In genomic region chr15:6390657-6391056, GRCm38 (mm10) we compare ENCODE assay signal across 8 mouse cellular contexts. TPM values are rescaled to one million over a fixed set of nuclear protein-coding genes. Genes with fewer than 3 reads are reported as not detected.
A peak's percentile ranks its signal among the peaks of the same experiment; 100 is the strongest.
DNase-seq lines count a peak whose midpoint lies in the region; ATAC-seq and TF ChIP-seq lines count a peak whose summit lies in the region.

No protein-coding gene starts in this region.

- H3K4me2 ChIP-seq in midbrain, postnatal 0 days (ENCODE audit: low read depth, low read length, poor library complexity, severe bottlenecking) = no peak overlapping the region
- no peak overlapping the region for H3K4me2 ChIP-seq in midbrain, embryonic 11.5 days
- peak overlapping the region; percentile 67; the same call in 1 of the 2 replicates for H3K4me2 ChIP-seq in embryonic facial prominence, embryonic 14.5 days (ENCODE audit: low read depth, low read length)
- peak overlapping the region; percentile 5 for H3K4me2 ChIP-seq in myocyte (ENCODE audit: low read depth)

- 40% methylated on average over 2 of the region's 2 CpGs for WGBS in midbrain, postnatal 0 days
- 44% methylated on average over 2 of the region's 2 CpGs for WGBS in midbrain, embryonic 11.5 days
- 54% methylated on average over 2 of the region's 2 CpGs for WGBS in embryonic facial prominence, embryonic 14.5 days

- no peak for TF ChIP-seq CTCF in midbrain, postnatal 0 days (IDR thresholded peaks at IDR 0.05)

- peak; percentile 10 for DNase-seq in midbrain, postnatal 0 days (ENCODE audit: low spot score)
- no peak for DNase-seq in midbrain, embryonic 11.5 days (ENCODE audit: low spot score, missing footprints)
- DNase-seq in embryonic facial prominence, embryonic 14.5 days (ENCODE audit: low spot score) = peak; percentile 53
- no peak for DNase-seq in cerebellum, adult 18-20 months
- DNase-seq in right cerebral cortex, adult 2 months (ENCODE audit: low spot score in 2 of 2) = no peak

- H3K4me3 ChIP-seq in midbrain, postnatal 0 days (ENCODE audit: low read depth, low read length) = no peak overlapping the region
- H3K4me3 ChIP-seq in midbrain, embryonic 11.5 days (ENCODE audit: low read depth, low read length) = no peak overlapping the region
- H3K4me3 ChIP-seq in embryonic facial prominence, embryonic 14.5 days (ENCODE audit: low read depth, low read length) = no peak overlapping the region
- H3K4me3 ChIP-seq in myocyte = no peak overlapping the region

- no peak for ATAC-seq in midbrain, postnatal 0 days (ENCODE audit: low FRiP score)
- no peak for ATAC-seq in midbrain, embryonic 11.5 days (ENCODE audit: low FRiP score)
- no peak for ATAC-seq in embryonic facial prominence, embryonic 14.5 days (ENCODE audit: low read depth)
- peak; percentile 34 to 61; a peak in 2 of 4 replicates for ATAC-seq in hematopoietic stem cell, adult 5-6 weeks (replicated peaks in 1 of 2; ENCODE audit: insufficient read depth in 1 of 2, low FRiP score in 2 of 2, low TSS enrichment in 1 of 2, low read depth in 1 of 2, poor library complexity in 2 of 2, severe bottlenecking in 2 of 2)
- ATAC-seq in megakaryocyte progenitor cell, adult 5-6 weeks (replicated peaks; ENCODE audit: poor library complexity) = no peak

- no peaks in the 10 kb centered on the region for H3K27me3 ChIP-seq in midbrain, postnatal 0 days (ENCODE audit: insufficient read depth, low read length)
- no peaks in the 10 kb centered on the region for H3K27me3 ChIP-seq in midbrain, embryonic 11.5 days (ENCODE audit: control insufficient read depth, insufficient read depth, low read length)
- no peaks in the 10 kb centered on the region for H3K27me3 ChIP-seq in embryonic facial prominence, embryonic 14.5 days (replicated peaks; ENCODE audit: control insufficient read depth, insufficient read depth, low read length)
- H3K27me3 ChIP-seq in myocyte (ENCODE audit: control insufficient read depth, insufficient read depth, insufficient read length) = no peaks in the 10 kb centered on the region

- no peak for TF ChIP-seq POLR2A in myocyte (IDR thresholded peaks at IDR 0.05; ENCODE audit: insufficient read length, low read depth)

- no peak overlapping the region for H3ac ChIP-seq in myocyte (ENCODE audit: control insufficient read depth, insufficient read length)

- 0 out of 2 replicates have a peak, but pooled peaks cover 2% of the 10 kb centered on the region for H3K4me1 ChIP-seq in midbrain, postnatal 0 days (ENCODE audit: insufficient read depth, low read length)
- no peaks in the 10 kb centered on the region for H3K4me1 ChIP-seq in midbrain, embryonic 11.5 days (ENCODE audit: control insufficient read depth, insufficient read depth, low read length)
- H3K4me1 ChIP-seq in embryonic facial prominence, embryonic 14.5 days (ENCODE audit: control insufficient read depth, insufficient read depth, low read length) = 0 out of 2 replicates have a peak, but pooled peaks cover 12% of the 10 kb centered on the region

- no peaks in the 10 kb centered on the region for H3K9me3 ChIP-seq in midbrain, postnatal 0 days (ENCODE audit: low read length)
- H3K9me3 ChIP-seq in midbrain, embryonic 11.5 days (ENCODE audit: control insufficient read depth, low read length) = no peaks in the 10 kb centered on the region
- H3K9me3 ChIP-seq in embryonic facial prominence, embryonic 14.5 days (ENCODE audit: control insufficient read depth, low read length) = no peaks in the 10 kb centered on the region

- peaks cover 29% of the 10 kb centered on the region for H3K79me2 ChIP-seq in myocyte (ENCODE audit: control insufficient read depth, insufficient read depth)

- no peaks in the 10 kb centered on the region for H3K36me3 ChIP-seq in midbrain, postnatal 0 days (ENCODE audit: insufficient read depth, low read length)
- no peaks in the 10 kb centered on the region for H3K36me3 ChIP-seq in midbrain, embryonic 11.5 days (ENCODE audit: control insufficient read depth, insufficient read depth, low read length)
- peaks cover 25% of the 10 kb centered on the region for H3K36me3 ChIP-seq in embryonic facial prominence, embryonic 14.5 days (ENCODE audit: control insufficient read depth, insufficient read depth, low read length)
- H3K36me3 ChIP-seq in myocyte (ENCODE audit: control insufficient read depth, insufficient read depth) = peaks cover 11% of the 10 kb centered on the region

- H3K9ac ChIP-seq in midbrain, postnatal 0 days (replicated peaks; ENCODE audit: low read length, poor library complexity, severe bottlenecking) = no peak overlapping the region
- H3K9ac ChIP-seq in midbrain, embryonic 11.5 days (ENCODE audit: low read length) = no peak overlapping the region
- H3K9ac ChIP-seq in embryonic facial prominence, embryonic 14.5 days (ENCODE audit: low read depth, low read length) = no peak overlapping the region

- no peak overlapping the region for H3K27ac ChIP-seq in midbrain, postnatal 0 days (ENCODE audit: low read depth, low read length)
- H3K27ac ChIP-seq in midbrain, embryonic 11.5 days (ENCODE audit: low read depth, low read length) = no peak overlapping the region
- H3K27ac ChIP-seq in embryonic facial prominence, embryonic 14.5 days (replicated peaks; ENCODE audit: low read depth, low read length) = no peak overlapping the region

TF ChIP-seq in myocyte, 11 proteins besides CTCF, POLR2A, EP300 and RAD21:
- TF ChIP-seq MAX (IDR thresholded peaks at IDR 0.05; ENCODE audit: low read depth) (no peak), TCF12 (IDR thresholded peaks at IDR 0.05; ENCODE audit: insufficient read depth, poor library complexity, severe bottlenecking) (no peak)

RNA-seq across cellular contexts. Expression of gene C9, which starts 54.5 kb away (rescaled TPM):
- total RNA-seq in midbrain, postnatal 0 days (2014; rRNA removed) = not detected in 2 replicates
- polyA plus RNA-seq in midbrain, postnatal 0 days (2015; fragmentation: Nextera tagmentation; extraction: Ambion mirVana) = not detected in 2 replicates
- not detected in 2 replicates for polyA plus RNA-seq in midbrain, embryonic 11.5 days (2014; fragmentation: Nextera tagmentation; extraction: Ambion mirVana)
- not detected in 2 replicates for polyA plus RNA-seq in embryonic facial prominence, embryonic 14.5 days (2014; fragmentation: Nextera tagmentation; extraction: Ambion mirVana)
- total RNA-seq in hematopoietic stem cell, adult 5-6 weeks (2017) = not detected in 2 replicates
- not detected for polyA plus RNA-seq in myocyte (2012; fragmentation: generic; extraction: Trizol)
- total RNA-seq in megakaryocyte progenitor cell, adult 5-6 weeks (2015) = not detected in 2 replicates
- total RNA-seq in megakaryocyte progenitor cell, adult 5-6 weeks (2017) = not detected in 2 replicates

Comparison
In these comparisons a context has a peak if more than half of its experiments do, and no peak if none do; other contexts are left out.
1. DNase-seq: peak in midbrain, postnatal 0 days (single experiment) and embryonic facial prominence, embryonic 14.5 days (single experiment); none in midbrain, embryonic 11.5 days (single experiment), cerebellum, adult 18-20 months (0 of 2) and right cerebral cortex, adult 2 months (0 of 2).
2. ATAC-seq: peak in hematopoietic stem cell, adult 5-6 weeks (2 of 2); none in midbrain, postnatal 0 days (single experiment), midbrain, embryonic 11.5 days (single experiment), embryonic facial prominence, embryonic 14.5 days (single experiment) and megakaryocyte progenitor cell, adult 5-6 weeks (single experiment).
3. H3K4me2 ChIP-seq: peak in embryonic facial prominence, embryonic 14.5 days (single experiment) and myocyte (single experiment); none in midbrain, postnatal 0 days (single experiment) and midbrain, embryonic 11.5 days (single experiment).